ENCODE assay signal across 17 mouse cellular contexts in the genomic region with DNA sequence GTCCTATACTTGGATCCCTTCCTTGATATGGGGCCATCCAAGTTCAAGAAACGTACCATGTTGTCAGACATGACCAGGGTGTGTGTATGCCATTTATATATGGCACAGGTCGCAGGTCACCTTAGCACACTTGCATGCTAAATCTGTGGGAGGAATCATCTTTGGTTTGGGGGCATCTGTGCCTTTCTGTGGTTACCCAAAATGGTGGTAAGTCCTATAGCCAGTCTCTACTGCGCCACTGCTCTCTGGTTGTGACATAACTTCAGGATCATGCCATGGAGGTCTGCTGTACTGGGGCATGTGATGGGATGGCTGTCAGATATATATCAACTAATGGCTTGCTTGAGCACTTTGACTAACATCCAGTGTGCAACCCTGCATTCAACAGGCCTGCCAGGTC.
"Had no signal": no experiment of that assay in that cellular context is flagged by ENCODE, and none has a peak within 500 bp of the region (broad histone marks: within the 10 kb centered on the region; RNA-seq: fewer than 3 reads in every experiment).

No protein-coding gene starts in this region.

- DNase-seq: liver, postnatal 0 days; lung, adult 2 months; lung, postnatal 14 days; lung, postnatal 36 days; thymus, adult 2 months; thymus, postnatal 25 days; thymus, postnatal 4 days had no signal

- H3K4me1 ChIP-seq: lung, embryonic 15.5 days; megakaryocyte, embryonic 14.5 days; midbrain, embryonic 13.5 days; midbrain, embryonic 15.5 days; neural tube, embryonic 12.5 days; stomach, embryonic 15.5 days had no signal

- H3K4me2 ChIP-seq: lung, embryonic 15.5 days; midbrain, embryonic 11.5 days; midbrain, embryonic 13.5 days; midbrain, embryonic 15.5 days; neural tube, embryonic 12.5 days; stomach, embryonic 15.5 days had no signal

- H3K27ac ChIP-seq: lung, embryonic 15.5 days; macrophage; midbrain, embryonic 13.5 days; midbrain, embryonic 15.5 days; neural tube, embryonic 12.5 days; stomach, embryonic 15.5 days; stomach, postnatal 0 days had no signal

- ATAC-seq: liver, postnatal 0 days; lung, postnatal 0 days; midbrain, embryonic 13.5 days; midbrain, embryonic 15.5 days had no signal

- H3K4me3 ChIP-seq: lung, embryonic 15.5 days; megakaryocyte, embryonic 14.5 days; midbrain, embryonic 13.5 days; midbrain, embryonic 15.5 days; neural tube, embryonic 12.5 days; stomach, embryonic 15.5 days had no signal

- H3K9ac ChIP-seq: liver, postnatal 0 days; lung, embryonic 15.5 days; midbrain, embryonic 13.5 days; midbrain, embryonic 15.5 days; neural tube, embryonic 12.5 days; stomach, embryonic 15.5 days had no signal

- H3K27me3 ChIP-seq: lung, embryonic 15.5 days; megakaryocyte, embryonic 14.5 days; midbrain, embryonic 13.5 days; midbrain, embryonic 15.5 days; neural tube, embryonic 12.5 days; stomach, embryonic 15.5 days had no signal

- H3K9me3 ChIP-seq: lung, embryonic 15.5 days; midbrain, embryonic 13.5 days; midbrain, embryonic 15.5 days; neural tube, embryonic 12.5 days; stomach, embryonic 15.5 days had no signal
